Mouse (Mus musculus) embryonic facial prominence, embryonic 11.5 days (tissue): ENCODE data around the gene Gstm3. TPM values are rescaled to one million over a fixed set of nuclear protein-coding genes. Genes with fewer than 3 reads are reported as not detected.

Experiments used
- ATAC-seq: fragments of 200-750 bp; cut with Nextera tagmentation; replicated peaks from 2 replicates; pipeline ENCODE4 v1.8.0; 2017; ENCODE audit warnings: low read depth; ENCODE audit not compliant: insufficient number of reproducible peaks, low FRiP score, low TSS enrichment
- DNase-seq: peaks from one replicate; pipeline ENCODE4 v3.0.0-alpha.2; 2015; ENCODE audit warnings: low spot score
- H3K27ac ChIP-seq: fragments of 300-500 bp; sonication (generic); replicated peaks from 2 replicates; pipeline ENCODE4 v1.5.1; 2014; ENCODE audit warnings: mild to moderate bottlenecking, low read depth, low read length, control low read depth
- H3K27me3 ChIP-seq: fragments of 300-500 bp; sonication (generic); 2 replicates; pipeline ENCODE4 v1.6.1; 2014; ENCODE audit warnings: mild to moderate bottlenecking, low read length, moderate library complexity, mixed read lengths; ENCODE audit not compliant: control insufficient read depth, insufficient read depth
- H3K36me3 ChIP-seq: fragments of 300-500 bp; sonication (generic); replicated peaks from 2 replicates; pipeline ENCODE4 v1.6.1; 2014; ENCODE audit warnings: low read depth, mild to moderate bottlenecking, low read length, moderate library complexity, mixed read lengths; ENCODE audit not compliant: control insufficient read depth, insufficient read depth
- H3K4me1 ChIP-seq: fragments of 300-500 bp; sonication (generic); 2 replicates; pipeline ENCODE4 v1.6.1; 2014; ENCODE audit warnings: low read length, mixed read lengths; ENCODE audit not compliant: control insufficient read depth, insufficient read depth
- H3K4me2 ChIP-seq: fragments of 300-500 bp; sonication (generic); 2 replicates; pipeline ENCODE4 v1.6.1; 2014; ENCODE audit warnings: low read depth, mild to moderate bottlenecking, control low read depth, low read length, moderate library complexity
- H3K4me3 ChIP-seq: fragments of 300-500 bp; sonication (generic); 2 replicates; pipeline ENCODE4 v1.5.1; 2014; ENCODE audit warnings: low read depth, low read length, control low read depth
- H3K9ac ChIP-seq: fragments of 300-500 bp; sonication (generic); replicated peaks from 2 replicates; pipeline ENCODE4 v1.6.1; 2014; ENCODE audit warnings: mild to moderate bottlenecking, control low read depth, low read length
- H3K9me3 ChIP-seq: fragments of 300-500 bp; sonication (generic); replicated peaks from 2 replicates; pipeline ENCODE4 v1.6.1; 2016; ENCODE audit warnings: mild to moderate bottlenecking, low read length, inconsistent platforms, mixed read lengths; ENCODE audit not compliant: control insufficient read depth
- WGBS: fragments of 180-500 bp; shearing (Covaris S2); extraction: QIAGEN DNeasy Blood & Tissue Kit; methylation state at CpG from one replicate; pipeline ENCODE4 v1.1.7; 2014; 5-methylcytosine and 5-hydroxymethylcytosine counted together
- polyA plus RNA-seq: library from polyadenylated mRNA; unstranded; fragments of >200 nt; fragmentation: Nextera tagmentation; extraction: Ambion mirVana; gene quantifications from 2 replicates; pipeline ENCODE4 v1.2.1, GENCODE M21; 2014

Gstm3 gene
- polyA plus RNA-seq, 1 experiment from 2014 or later, result not detected

GRCm38 (mm10) chr3:107927841-107928240 is 41.2 kb downstream of the Gstm3 start:
- Histone ChIP-seq H3K27ac (no peak overlapping the region), H3K9ac (no peak overlapping the region), H3K4me3 (no peak overlapping the region), H3K4me2 (no peak overlapping the region), H3K4me1 (no peaks in the 10 kb centered on the region), H3K36me3 (no peaks in the 10 kb centered on the region), H3K9me3 (no peaks in the 10 kb centered on the region), H3K27me3 (no peaks in the 10 kb centered on the region)
- WGBS, result 81% methylated on average over 3 of the region's 3 CpGs
- no peak for ATAC-seq
- DNase-seq, result no peak

GRCm38 (mm10) chr3:107925335-107925734 is 43.7 kb downstream of the Gstm3 start:
- Histone ChIP-seq H3K4me1 (no peaks in the 10 kb centered on the region), H3K36me3 (no peaks in the 10 kb centered on the region), H3K9me3 (no peaks in the 10 kb centered on the region), H3K9ac (no peak overlapping the region), H3K27ac (no peak overlapping the region), H3K27me3 (no peaks in the 10 kb centered on the region), H3K4me3 (no peak overlapping the region), H3K4me2 (no peak overlapping the region)
- ATAC-seq, result no peak
- no peak for DNase-seq
- 92% methylated on average over 3 of the region's 3 CpGs for WGBS

GRCm38 (mm10) chr3:107920348-107920747 is 48.7 kb downstream of the Gstm3 start:
- H3K27me3 ChIP-seq, result no peaks in the 10 kb centered on the region

GRCm38 (mm10) chr3:107917783-107918408 is 51.2 kb downstream of the Gstm3 start:
- H3K4me1 ChIP-seq, result no peaks in the 10 kb centered on the region
- ATAC-seq, result no peak
- H3K9me3 ChIP-seq, result no peaks in the 10 kb centered on the region
- H3K4me2 ChIP-seq, result no peak overlapping the region
- no peak overlapping the region for H3K9ac ChIP-seq
- no peak overlapping the region for H3K4me3 ChIP-seq
- no peak overlapping the region for H3K27ac ChIP-seq
- DNase-seq, result peak; percentile 77
- no peaks in the 10 kb centered on the region for H3K36me3 ChIP-seq
- WGBS, result 60% methylated on average over 7 of the region's 7 CpGs
- no peaks in the 10 kb centered on the region for H3K27me3 ChIP-seq

More at GRCm38 (mm10) chr3:107920348-107920747, 48.7 kb downstream of the Gstm3 start:
- no peaks in the 10 kb centered on the region for H3K9me3 ChIP-seq
- H3K4me2 ChIP-seq, result no peak overlapping the region
- 92% methylated on average over 5 of the region's 5 CpGs for WGBS
- DNase-seq, result no peak
- no peak overlapping the region for H3K9ac ChIP-seq
- H3K4me1 ChIP-seq, result no peaks in the 10 kb centered on the region
- no peak overlapping the region for H3K27ac ChIP-seq
- no peaks in the 10 kb centered on the region for H3K36me3 ChIP-seq
- H3K4me3 ChIP-seq, result no peak overlapping the region
- ATAC-seq, result no peak

GRCm38 (mm10) chr3:107917097-107917496 is 52.0 kb downstream of the Gstm3 start:
- Histone ChIP-seq H3K4me3 (no peak overlapping the region), H3K4me2 (no peak overlapping the region), H3K27me3 (no peaks in the 10 kb centered on the region), H3K27ac (no peak overlapping the region), H3K4me1 (no peaks in the 10 kb centered on the region), H3K9ac (no peak overlapping the region), H3K36me3 (no peaks in the 10 kb centered on the region), H3K9me3 (no peaks in the 10 kb centered on the region)
- DNase-seq (no peak), ATAC-seq (no peak)
- WGBS, result 80% methylated on average over 3 of the region's 3 CpGs

- H3K4me3 ChIP-seq, result no peak overlapping the region
- H3K27ac ChIP-seq, result no peak overlapping the region
- no peak for DNase-seq
- WGBS, result 85% methylated on average over 15 of the region's 15 CpGs
- H3K36me3 ChIP-seq, result no peaks in the 10 kb centered on the region
- no peaks in the 10 kb centered on the region for H3K27me3 ChIP-seq
- ATAC-seq, result no peak
- H3K9ac ChIP-seq, result no peak overlapping the region
- no peaks in the 10 kb centered on the region for H3K9me3 ChIP-seq
- no peak overlapping the region for H3K4me2 ChIP-seq
- no peaks in the 10 kb centered on the region for H3K4me1 ChIP-seq
Observed at GRCm38 (mm10) chr3:107916674-107917073, 52.4 kb downstream of the Gstm3 start.

Other genes starting within 250 kb of the Gstm3 start
- gene Csf1, start 208.8 kb downstream of the Gstm3 start, polyA plus RNA-seq, result 3.6 and 3.9 TPM in 2 replicates
- gene Eps8l3, start 92.1 kb downstream of the Gstm3 start, polyA plus RNA-seq, result not detected in 2 replicates
- 272 and 278 TPM in 2 replicates for gene Gstm5, start 73.5 kb downstream of the Gstm3 start, polyA plus RNA-seq
- gene Gstm7, start 37.5 kb downstream of the Gstm3 start, polyA plus RNA-seq, result 42.0 and 47.1 TPM in 2 replicates
- 11.7 and 12.6 TPM in 2 replicates for gene Gstm6, start 25.5 kb downstream of the Gstm3 start, polyA plus RNA-seq
- 29.7 TPM in 2 replicates for gene Gstm2, start 17.2 kb upstream of the Gstm3 start, polyA plus RNA-seq
- 33.9 and 36.6 TPM in 2 replicates for gene Gstm1, start 48.7 kb upstream of the Gstm3 start, polyA plus RNA-seq
- gene Gstm4, start 75.6 kb upstream of the Gstm3 start, polyA plus RNA-seq, result 14.6 and 15.9 TPM in 2 replicates
- 30.3 and 31.3 TPM in 2 replicates for gene Ampd2, start 117.4 kb upstream of the Gstm3 start, polyA plus RNA-seq
- 0.63 and 0.93 TPM in 2 replicates for gene Gnat2, start 123.5 kb upstream of the Gstm3 start, polyA plus RNA-seq
- gene Gnai3, start 176.9 kb upstream of the Gstm3 start, polyA plus RNA-seq, result 229 and 242 TPM in 2 replicates
- gene Gpr61, start 185.6 kb upstream of the Gstm3 start, polyA plus RNA-seq, result 0.11 and 0.31 TPM in 2 replicates
- gene Amigo1, start 217.1 kb upstream of the Gstm3 start, polyA plus RNA-seq, result 2.8 and 3.1 TPM in 2 replicates
- gene Cyb561d1, start 231.9 kb upstream of the Gstm3 start, polyA plus RNA-seq, result 1.4 and 1.6 TPM in 2 replicates
- 17.6 and 19.0 TPM in 2 replicates for gene Atxn7l2, start 241.7 kb upstream of the Gstm3 start, polyA plus RNA-seq